Mouse (Mus musculus) cerebellum, postnatal 10 days (tissue): ENCODE results near the gene Ano4.

Experiments used
- DNase-seq, 2 experiments: peaks; one replicate each; pipeline ENCODE4 v3.0.0; 2021; ENCODE audit warnings: mixed read lengths in 2 of 2

The Ano4 gene

DNA sequence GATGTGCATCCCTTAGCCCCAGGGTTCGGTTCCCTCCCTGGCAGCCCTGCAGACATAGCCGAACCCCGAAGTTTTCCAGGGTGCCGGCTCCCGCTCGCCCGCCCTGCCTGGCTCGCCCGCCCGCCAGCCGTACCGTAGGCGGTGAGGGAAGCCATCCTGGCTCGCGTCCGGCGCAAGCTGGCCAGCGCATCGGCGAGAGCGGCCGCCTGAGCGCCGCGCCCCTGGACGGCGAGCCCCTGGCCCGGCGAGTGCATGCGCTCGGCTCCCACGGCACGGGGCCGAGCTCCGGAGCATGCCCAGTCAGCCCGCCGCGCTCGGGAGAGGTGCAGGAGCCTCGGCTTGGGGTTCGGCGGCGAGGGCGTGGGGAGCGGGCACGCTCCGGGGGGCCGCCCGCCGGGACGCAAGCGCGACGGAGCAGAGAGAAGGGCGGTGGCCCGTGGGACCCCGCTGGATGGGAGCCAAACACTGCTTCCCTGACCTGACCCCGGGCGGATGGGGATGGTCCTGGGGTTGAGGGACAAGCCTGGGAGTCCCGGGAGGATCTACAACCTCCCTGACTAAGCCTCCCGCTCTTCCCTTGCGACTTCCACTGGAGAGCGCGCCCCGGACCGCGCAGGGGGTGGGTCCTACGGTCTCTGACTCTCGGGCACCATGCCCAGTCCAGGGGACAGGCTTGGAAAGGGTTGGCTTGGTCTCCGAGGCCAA is at the start of gene Ano4:
Gene Ano4 (minus strand): TSS at position 272 of the 705 bp plus-strand sequence.
- peak; percentile 58 to 74 for DNase-seq

- peak; percentile 60 to 77 for DNase-seq
These were observed 48.1 kb upstream of the Ano4 start for GRCm38 (mm10) chr10:89392687-89393086.

DNA sequence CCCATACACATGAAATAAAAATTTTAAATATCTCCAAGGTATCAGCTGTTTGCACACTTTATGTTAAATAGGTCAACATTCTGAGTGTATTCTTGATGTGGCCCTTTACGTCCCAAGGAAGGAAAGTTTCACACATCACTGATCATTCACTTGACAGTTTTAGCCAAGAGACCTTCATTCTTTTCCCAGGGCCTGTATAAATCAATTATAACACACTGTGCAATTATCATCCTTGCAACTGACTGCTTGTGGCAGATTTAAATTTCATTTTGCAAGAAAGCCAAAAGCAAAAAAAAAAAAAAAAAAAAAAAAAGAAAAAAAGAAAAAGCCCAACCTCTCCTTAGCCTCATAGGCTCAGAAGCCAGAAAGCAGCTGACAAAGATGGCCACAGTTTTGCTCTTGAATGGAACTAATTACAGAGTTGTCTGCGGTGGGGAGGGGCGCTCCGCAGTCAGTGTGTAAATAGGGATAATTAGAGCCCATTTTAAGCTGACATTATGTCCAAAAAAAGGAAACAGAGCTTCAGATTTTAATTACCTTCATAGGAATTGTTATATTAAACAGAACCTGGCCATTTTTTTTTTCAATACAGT is 47.1 kb upstream of the Ano4 start:
- DNase-seq, result no peak

- no peak for DNase-seq
These were observed 41.9 kb upstream of the Ano4 start for GRCm38 (mm10) chr10:89386461-89386860.

DNA sequence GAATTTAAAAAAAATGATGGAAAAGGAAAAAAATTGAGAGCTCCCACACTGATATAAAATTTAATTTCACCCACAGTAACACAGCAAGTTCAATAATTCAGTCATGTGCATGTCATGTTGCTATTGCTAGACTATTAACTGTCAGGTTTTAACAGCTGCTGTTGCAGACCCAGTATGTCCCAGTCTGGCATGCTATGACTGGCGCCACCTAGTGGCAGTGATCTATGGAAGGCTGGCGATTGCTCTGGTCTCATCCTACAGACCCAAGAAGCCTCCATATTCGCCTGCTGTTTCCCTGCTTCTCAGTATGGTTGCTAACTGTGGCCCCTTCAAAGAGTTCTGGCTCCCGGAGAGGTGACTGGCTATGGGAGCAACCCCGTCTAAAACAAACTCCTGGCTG is 38.9 kb upstream of the Ano4 start:
- DNase-seq, result peak; percentile 92 to 94

DNA sequence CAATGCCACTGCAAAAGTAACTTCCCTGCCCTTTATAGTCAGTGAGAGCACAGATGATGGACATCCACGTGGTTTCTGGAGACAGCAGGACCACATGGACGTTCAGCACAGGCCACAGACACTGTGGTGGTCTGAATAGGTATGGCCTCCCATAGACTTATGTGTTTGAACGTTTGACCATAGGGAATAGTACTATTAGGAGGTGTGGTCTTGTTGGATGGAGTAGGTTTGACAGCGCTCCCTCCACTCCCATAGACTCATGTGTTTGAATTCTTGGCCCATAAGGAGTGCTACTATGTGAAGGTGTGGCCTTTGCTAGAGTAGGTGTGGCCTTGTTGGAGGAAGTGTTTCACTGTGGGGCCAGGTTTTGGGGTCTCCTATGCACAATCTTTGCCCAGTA is 33.2 kb upstream of the Ano4 start:
- no peak for DNase-seq

DNA sequence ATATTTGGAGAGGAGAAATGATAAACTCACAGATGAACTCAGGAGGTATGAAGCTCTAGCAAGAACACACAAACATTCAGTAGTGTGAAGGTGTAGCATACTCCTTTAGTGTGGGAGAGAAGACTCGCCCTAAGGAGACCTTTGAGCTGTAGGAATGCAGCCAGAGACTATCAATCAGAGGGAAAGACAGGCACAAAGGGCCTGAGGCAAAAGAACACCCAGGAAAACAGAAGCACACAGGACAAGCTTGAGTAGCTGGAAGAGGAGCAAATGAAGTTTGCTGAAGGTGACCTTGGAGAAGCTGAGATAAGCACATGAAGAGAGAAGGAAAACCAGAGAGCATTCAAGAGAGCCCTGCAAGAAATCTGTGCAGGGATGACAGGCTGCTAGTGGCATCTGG is 25.5 kb upstream of the Ano4 start:
- no peak for DNase-seq

DNA sequence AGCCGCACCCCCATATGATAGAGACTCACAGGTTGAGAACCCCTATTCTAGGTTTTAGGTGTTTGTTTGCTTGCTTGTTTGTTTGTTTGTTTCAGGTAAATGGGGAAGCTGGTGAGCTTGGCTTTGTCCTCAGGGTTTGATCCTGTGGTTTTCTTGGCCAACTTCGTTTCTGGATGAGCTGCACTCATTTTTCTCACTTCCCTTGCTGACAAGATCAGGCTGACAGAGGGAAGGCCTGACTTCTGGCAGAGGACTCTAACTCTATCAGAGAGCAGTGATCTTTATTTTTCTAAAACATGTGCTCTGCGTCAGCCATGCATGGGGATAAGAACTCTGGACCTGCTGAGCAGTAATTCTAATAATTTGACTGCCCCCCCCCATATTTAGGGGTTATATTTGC is 14.4 kb upstream of the Ano4 start:
- no peak for DNase-seq

- no peak for DNase-seq
These were observed 10.1 kb upstream of the Ano4 start for GRCm38 (mm10) chr10:89354639-89355038.

- peak; percentile 54 to 62 for DNase-seq
These were observed 6.9 kb upstream of the Ano4 start for GRCm38 (mm10) chr10:89351416-89351815.

DNA sequence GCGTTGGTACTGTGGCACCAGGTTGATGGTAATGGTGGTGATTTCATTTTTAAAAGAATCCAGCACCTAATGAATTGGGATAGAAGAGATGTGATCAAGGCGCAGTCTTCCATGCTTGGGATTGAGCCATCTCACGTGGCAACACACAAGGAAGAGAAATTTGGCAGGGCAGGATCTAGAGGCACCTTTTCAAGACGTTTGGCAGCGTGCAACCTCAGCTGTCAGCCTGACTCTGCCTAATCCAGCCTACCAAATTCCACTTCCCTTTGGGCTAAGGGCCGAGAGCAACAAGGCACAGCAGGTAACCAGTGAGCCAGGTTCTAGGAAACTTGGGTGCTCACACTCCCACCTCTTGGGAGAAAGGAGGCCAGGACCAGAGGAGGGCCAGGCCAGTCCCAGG is 1.0 kb upstream of the Ano4 start:
- DNase-seq, result peak; percentile 65 to 67

DNA sequence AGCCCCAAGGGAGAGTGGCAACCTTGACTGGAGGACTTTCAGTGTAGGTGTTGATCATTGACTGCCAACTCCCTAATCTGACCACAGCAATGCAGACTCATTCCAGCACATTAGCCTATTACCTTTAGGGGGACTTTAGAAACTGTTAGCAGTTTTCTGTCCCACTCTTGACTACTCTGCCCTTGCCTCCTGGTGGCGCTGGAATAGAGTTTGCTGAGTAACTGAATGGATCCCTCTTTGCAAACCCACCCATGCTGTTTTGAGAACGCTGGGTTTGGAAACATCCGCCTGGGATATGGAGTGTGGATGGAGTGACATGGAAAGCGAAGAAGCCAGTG is 603 bp upstream of the Ano4 start:
- DNase-seq, result no peak

DNA sequence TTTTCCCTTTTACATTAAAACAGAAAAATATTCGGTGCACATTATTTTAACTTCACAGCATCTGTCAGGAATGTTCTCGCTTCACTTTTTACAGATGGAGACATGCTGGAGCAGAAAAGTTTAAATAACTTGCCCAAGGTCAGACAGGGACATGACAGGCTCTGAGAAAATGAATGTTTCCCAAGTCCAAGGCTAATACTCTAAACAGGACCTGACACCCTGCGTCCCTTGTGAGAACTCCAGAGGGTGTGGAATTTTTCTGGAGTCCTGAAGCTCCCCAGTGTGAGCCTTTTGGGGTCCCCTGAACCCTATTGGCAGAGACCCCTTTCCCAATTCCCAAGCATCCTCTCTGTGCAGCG is 451 bp downstream of the Ano4 start:
- no peak for DNase-seq

DNA sequence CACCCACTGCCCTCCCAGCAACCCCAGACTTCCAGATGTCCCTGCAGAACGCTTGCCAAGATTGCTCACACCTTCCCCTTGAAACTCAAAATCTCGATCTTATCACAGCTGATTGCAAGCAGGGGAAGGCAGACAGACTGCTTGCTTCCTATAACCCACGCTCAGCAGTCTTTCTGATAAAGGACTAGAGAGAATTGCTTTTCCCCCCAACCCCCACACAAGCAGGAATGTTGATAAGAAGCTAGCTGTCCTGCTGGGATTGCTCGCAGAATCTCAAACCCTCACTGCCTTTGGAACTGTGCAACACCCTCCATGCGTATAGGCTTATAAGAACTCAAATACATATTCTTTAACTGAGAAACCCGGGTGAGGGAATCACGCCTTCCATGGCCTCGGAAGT is 846 bp downstream of the Ano4 start:
- DNase-seq, result no peak

DNA sequence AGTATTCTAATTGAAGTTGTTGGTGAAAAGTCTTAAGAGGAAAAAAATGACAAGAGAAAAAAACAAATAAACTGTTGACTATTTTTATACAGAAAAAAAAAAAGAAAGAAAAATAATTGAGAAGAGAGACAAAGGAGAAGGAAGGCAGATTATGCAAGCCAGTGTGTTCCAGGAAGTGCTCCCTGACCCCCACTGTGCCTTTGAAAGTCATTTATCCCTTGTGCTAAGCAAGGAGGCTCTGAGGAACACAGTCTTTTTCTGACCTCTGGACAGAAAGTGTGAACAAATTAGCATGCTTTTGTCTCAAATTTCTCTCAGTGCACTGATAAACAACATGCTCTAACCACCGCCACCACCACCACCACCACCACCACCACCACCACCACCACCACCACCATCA is 14.3 kb downstream of the Ano4 start:
- DNase-seq, result no peak

DNA sequence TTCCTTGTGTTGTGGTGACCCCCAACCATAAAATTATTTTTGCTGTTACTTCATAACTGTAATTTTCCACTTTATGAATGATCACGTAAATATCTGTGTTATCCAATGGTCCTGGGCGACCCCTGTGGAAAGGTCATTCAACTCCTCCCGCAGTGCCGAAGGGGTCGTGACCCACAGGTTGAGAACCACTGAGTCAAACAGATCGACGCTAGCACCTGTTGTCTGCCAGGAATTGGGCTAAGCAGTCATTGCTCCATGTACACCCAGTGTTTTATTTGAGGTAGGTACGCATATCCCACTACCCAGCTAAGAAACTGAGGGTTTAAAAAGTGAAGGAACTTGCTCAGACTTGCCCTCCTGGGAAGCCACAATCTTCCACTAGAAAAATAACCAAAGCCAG is 14.8 kb downstream of the Ano4 start:
- DNase-seq, result no peak

- no peak for DNase-seq
These were observed 15.7 kb downstream of the Ano4 start for GRCm38 (mm10) chr10:89328876-89329275.

GRCm38 (mm10) chr10:89327004-89327511 is 17.5 kb downstream of the Ano4 start:
- DNase-seq, result peak; percentile 90 to 92

DNA sequence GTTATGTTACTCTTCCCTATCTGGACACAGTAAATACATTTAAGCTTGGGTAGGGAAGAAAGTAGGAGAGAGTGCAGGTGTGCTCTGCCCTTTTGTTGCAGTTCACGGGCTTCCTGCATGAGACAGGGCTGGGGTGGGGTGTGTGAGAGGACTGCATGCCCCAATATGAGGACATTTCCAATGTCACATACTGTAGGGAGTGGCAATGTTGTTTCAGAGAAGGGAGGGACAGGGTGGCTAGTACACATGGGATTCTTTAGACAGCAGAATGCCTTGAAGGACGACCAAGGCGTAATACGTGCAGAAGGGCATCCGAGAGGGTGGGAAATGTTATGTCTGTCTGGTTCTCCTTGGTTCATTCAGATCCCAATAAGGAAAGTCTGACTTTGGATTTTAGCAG is 18.2 kb downstream of the Ano4 start:
- no peak for DNase-seq

GRCm38 (mm10) chr10:89307566-89307965 is 37.0 kb downstream of the Ano4 start:
- DNase-seq, result no peak

DNA sequence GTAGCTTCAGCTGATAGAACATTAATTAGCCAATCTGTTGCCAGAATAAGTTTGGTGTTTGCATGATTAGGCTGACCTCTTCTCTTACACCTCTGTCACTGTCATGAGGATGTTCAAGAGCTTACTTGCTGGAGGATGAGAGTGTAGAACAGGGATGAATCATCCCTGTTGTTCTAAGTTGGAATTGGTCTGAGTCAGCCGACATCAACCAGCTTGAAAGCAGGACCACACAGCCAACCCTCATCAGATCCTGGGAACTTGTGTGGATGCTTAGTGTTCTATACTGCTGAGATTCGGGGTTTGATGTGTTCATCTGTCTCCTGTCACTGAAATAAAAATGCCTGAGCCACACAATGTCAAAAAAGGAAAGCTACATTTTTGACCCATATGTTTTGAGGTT is 44.2 kb downstream of the Ano4 start:
- DNase-seq, result no peak

DNA sequence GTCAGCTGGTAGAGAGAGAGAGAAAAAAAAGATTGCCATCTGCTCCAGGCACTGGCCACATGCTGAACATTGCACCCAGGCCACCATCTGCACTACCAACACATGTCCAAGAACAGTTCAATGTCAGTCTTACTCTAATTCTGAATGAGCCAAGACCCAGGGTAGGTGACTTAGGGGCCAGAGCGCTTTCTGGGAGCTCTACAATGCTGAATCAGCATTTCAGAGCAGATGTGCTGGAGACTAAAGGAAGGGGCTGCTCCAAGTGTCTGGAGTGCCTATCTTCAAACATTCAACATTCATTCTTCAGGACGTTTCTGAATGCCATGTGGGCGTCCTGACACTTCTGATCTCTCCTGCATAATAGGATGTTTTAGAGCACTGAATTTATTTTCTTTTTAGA is 51.8 kb downstream of the Ano4 start:
- DNase-seq, result peak; percentile 49 to 68

- DNase-seq, result peak; percentile 13 to 16
These were observed 53.9 kb downstream of the Ano4 start for GRCm38 (mm10) chr10:89290698-89291097.

DNA sequence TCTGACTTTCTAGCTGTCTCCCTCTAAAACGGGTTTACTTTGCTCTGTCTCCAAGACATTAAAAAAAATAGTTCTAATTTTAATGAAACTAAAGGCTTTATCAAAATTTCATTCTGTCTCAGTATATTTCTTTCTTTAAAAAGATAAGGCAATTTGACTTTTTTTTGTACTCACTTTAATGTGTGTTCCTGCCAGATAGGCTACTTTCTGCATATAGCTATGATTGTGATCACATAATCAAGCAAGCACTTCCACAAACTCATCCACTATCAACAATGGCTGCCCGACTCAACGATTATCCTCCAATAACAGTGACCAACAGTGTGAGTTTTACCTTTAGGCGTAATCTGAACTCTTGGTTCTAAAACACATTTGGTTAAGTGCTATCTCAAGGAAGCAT is 55.3 kb downstream of the Ano4 start:
- DNase-seq, result no peak

DNA sequence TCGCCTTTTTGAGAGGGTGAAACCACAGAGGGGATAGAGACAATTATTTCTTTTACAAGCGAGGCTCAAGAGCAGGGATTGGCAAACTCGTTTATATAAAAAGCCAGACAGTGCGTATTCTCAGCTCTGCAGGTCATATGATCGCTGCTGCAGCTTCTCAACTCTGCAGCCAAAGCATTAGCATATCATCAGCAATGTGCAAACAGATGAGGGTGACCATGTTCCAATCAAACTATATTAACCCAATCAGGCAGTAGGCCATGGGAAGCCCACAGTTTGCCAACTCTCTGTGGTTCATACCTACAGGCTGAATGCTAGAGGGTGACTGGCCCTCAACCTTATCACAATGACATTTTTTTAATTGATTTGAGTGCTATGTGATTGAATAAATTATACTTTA is 64.2 kb downstream of the Ano4 start:
- DNase-seq, result peak; percentile 52 to 66
